Mouse (Mus musculus) mouse trophoblast stem cell (cell line): ENCODE results near the gene Prl7d1.
"Not testable (repeated sequence)": the region's sequence is repeated elsewhere in the genome, so short reads cannot be mapped to it uniquely, and the experiment has no call there.

Experiments used
- in situ Hi-C, 2 experiments: fragments of 300-500 bp; cut with MseI, MboI; formaldehyde crosslinking; loops; 2 replicates in 1 of 2; 3 replicates in 1 of 2; pipeline ENCODE4 v1.15.1; 2025

Prl7d1 gene

GRCm38 (mm10) chr13:27716636-27717035, at the start of gene Prl7d1:
Gene Prl7d1 (minus strand): TSS chr13:27716736.
- in situ Hi-C loops, result no loop called here

- in situ Hi-C loops, result no loop called here
Measured at GRCm38 (mm10) chr13:27734512-27735186, 18.1 kb upstream of the Prl7d1 start.

GRCm38 (mm10) chr13:27730286-27730959, 13.9 kb upstream of the Prl7d1 start:
- in situ Hi-C loops, result not testable (repeated sequence)

GRCm38 (mm10) chr13:27725057-27725456, 8.5 kb upstream of the Prl7d1 start:
- in situ Hi-C loops, result not testable (repeated sequence)

- in situ Hi-C loops, result no loop called here
Measured at GRCm38 (mm10) chr13:27706521-27706920, 10.0 kb downstream of the Prl7d1 start.

- in situ Hi-C loops, result no loop called here
Measured at GRCm38 (mm10) chr13:27667936-27668335, 48.6 kb downstream of the Prl7d1 start, which contains the start of gene Prl7a2. Gene Prl7a2 (minus strand): TSS chr13:27668036.

- in situ Hi-C loops, result no loop called here
Measured at GRCm38 (mm10) chr13:27660747-27661146, 55.8 kb downstream of the Prl7d1 start.
